Mouse (Mus musculus): ENCODE measurements at regions not wholly inside any gene's neighbourhood (a gene's known extent, or its start where the extent isn't known, plus 50 kb on each side); places are given as distances from the start of the nearest gene placed in this dataset.

GRCm38 (mm10) chr4:81082290-81082947, 172.0 kb downstream of the Lurap1l start:
- no peak for TF ChIP-seq GATA1 (IDR thresholded peaks at IDR 0.05; ENCODE audit: borderline replicate concordance, low read length)
- TF ChIP-seq FLI1 (IDR thresholded peaks at IDR 0.05; ENCODE audit: low read length) = no peak

All from megakaryocyte, embryonic 14.5 days (primary cell).